Mouse (Mus musculus): Measurements from ENCODE around the gene Lhfp. TPM values are rescaled to one million over a fixed set of nuclear protein-coding genes. Genes with fewer than 3 reads are reported as not detected.

Lhfp gene
- polyA plus RNA-seq, 1 experiment, result 33.0 TPM

DNA sequence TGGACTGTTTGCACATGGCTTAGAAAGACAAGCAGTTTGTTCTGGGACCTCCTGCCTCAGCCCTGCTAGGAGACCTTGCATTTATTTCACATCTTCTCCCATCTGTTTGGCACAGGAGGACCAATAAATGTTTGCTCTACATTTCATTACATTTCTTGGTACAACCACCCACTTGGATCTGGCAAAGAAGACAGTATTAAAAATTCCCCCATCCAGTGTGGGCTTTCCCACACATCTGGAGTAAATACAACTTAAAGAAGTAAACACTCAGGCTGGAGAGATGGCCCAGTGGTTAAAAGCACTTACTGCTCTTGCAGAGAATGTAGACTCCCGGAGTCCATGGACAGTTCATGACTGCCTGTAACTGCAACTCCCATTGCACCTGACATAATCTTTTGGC lies 250.6 kb downstream of the Lhfp start:
- Histone ChIP-seq H3K79me3 (ENCODE audit: low read depth) (no peaks in the 10 kb centered on the region), H3K79me2 (ENCODE audit: control insufficient read depth, insufficient read depth) (no peaks in the 10 kb centered on the region), H3K4me3 (ENCODE audit: insufficient read depth, poor library complexity, severe bottlenecking) (no peak overlapping the region), H3ac (ENCODE audit: control insufficient read depth, insufficient read length, low read depth) (no peak overlapping the region), H3K36me3 (ENCODE audit: control insufficient read depth, insufficient read depth) (no peaks in the 10 kb centered on the region), H3K27me3 (ENCODE audit: control insufficient read depth, insufficient read depth, insufficient read length) (no peaks in the 10 kb centered on the region)
- TF ChIP-seq MYOG (IDR thresholded peaks at IDR 0.05; ENCODE audit: control insufficient read depth, extremely low read depth, insufficient read length), result no peak
- TF ChIP-seq MAX (IDR thresholded peaks at IDR 0.05), result no peak
- no peak for TF ChIP-seq USF1 (IDR thresholded peaks at IDR 0.05; ENCODE audit: low read depth)
- no peak for TF ChIP-seq MYOD1 (IDR thresholded peaks at IDR 0.05; ENCODE audit: control insufficient read depth, insufficient read length, low read depth)
- TF ChIP-seq CEBPB (IDR thresholded peaks at IDR 0.05; ENCODE audit: low read depth), result no peak
- TF ChIP-seq CTCF (IDR thresholded peaks at IDR 0.05; ENCODE audit: control insufficient read depth, insufficient read depth, insufficient read length), result no peak
- no peak for TF ChIP-seq FOSL1 (IDR thresholded peaks at IDR 0.05; ENCODE audit: insufficient read depth, low read length, poor library complexity, severe bottlenecking)

DNA sequence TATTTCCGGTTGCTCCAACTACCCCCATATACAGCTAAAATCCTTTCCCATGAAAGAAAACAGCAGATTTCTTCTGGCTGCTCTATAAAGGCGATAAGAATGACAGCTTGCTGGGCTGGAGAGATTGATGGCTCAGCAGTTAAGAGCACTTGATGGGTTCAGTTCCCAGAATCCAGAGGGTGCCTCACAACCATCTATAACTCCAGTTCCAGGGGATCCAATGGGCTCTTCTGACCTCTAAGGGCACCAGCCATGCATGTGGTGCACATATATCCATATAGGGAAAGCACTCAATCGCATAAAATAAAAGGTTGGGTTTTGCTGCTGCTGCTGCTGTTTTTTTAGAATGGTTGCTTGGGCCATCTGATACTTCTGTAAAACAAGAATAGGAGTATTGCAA lies 251.1 kb downstream of the Lhfp start:
- Histone ChIP-seq H3K79me3 (ENCODE audit: low read depth) (no peaks in the 10 kb centered on the region), H3K27me3 (ENCODE audit: control insufficient read depth, insufficient read depth, insufficient read length) (no peaks in the 10 kb centered on the region), H3K79me2 (ENCODE audit: control insufficient read depth, insufficient read depth) (no peaks in the 10 kb centered on the region), H3K36me3 (ENCODE audit: control insufficient read depth, insufficient read depth) (no peaks in the 10 kb centered on the region), H3K4me3 (ENCODE audit: insufficient read depth, poor library complexity, severe bottlenecking) (no peak overlapping the region), H3ac (ENCODE audit: control insufficient read depth, insufficient read length, low read depth) (no peak overlapping the region)
- no peak for TF ChIP-seq MYOD1 (IDR thresholded peaks at IDR 0.05; ENCODE audit: control insufficient read depth, insufficient read length, low read depth)
- no peak for TF ChIP-seq FOSL1 (IDR thresholded peaks at IDR 0.05; ENCODE audit: insufficient read depth, low read length, poor library complexity, severe bottlenecking)
- TF ChIP-seq MAX (IDR thresholded peaks at IDR 0.05), result no peak
- no peak for TF ChIP-seq CTCF (IDR thresholded peaks at IDR 0.05; ENCODE audit: control insufficient read depth, insufficient read depth, insufficient read length)
- no peak for TF ChIP-seq CEBPB (IDR thresholded peaks at IDR 0.05; ENCODE audit: low read depth)
- TF ChIP-seq USF1 (IDR thresholded peaks at IDR 0.05; ENCODE audit: low read depth), result no peak
- TF ChIP-seq MYOG (IDR thresholded peaks at IDR 0.05; ENCODE audit: control insufficient read depth, extremely low read depth, insufficient read length), result no peak

DNA sequence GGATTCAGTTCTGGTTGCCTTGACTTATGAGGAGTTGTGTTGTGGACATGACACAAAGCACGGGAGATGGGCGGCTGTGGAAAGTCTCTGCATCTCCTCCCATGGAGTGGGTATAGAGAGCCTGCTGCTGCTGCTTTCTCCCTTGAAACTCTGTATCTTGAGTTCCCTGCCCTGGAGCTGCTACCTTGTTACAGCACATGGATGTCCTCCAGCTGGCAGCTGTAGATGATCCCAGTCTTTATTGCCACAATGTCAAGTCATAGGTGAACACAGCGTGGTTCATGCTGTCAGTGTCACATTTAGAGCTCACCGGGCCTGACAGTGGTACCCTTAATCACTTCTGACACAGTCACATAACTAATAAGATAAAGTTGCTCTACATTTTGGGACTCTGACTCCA lies 251.7 kb downstream of the Lhfp start:
- no peak for TF ChIP-seq CEBPB (IDR thresholded peaks at IDR 0.05; ENCODE audit: low read depth)
- TF ChIP-seq MYOD1 (IDR thresholded peaks at IDR 0.05; ENCODE audit: control insufficient read depth, insufficient read length, low read depth), result no peak
- TF ChIP-seq USF1 (IDR thresholded peaks at IDR 0.05; ENCODE audit: low read depth), result no peak
- no peak for TF ChIP-seq FOSL1 (IDR thresholded peaks at IDR 0.05; ENCODE audit: insufficient read depth, low read length, poor library complexity, severe bottlenecking)
- no peak for TF ChIP-seq CTCF (IDR thresholded peaks at IDR 0.05; ENCODE audit: control insufficient read depth, insufficient read depth, insufficient read length)
- no peak for TF ChIP-seq MYOG (IDR thresholded peaks at IDR 0.05; ENCODE audit: control insufficient read depth, extremely low read depth, insufficient read length)
- no peak for TF ChIP-seq MAX (IDR thresholded peaks at IDR 0.05)
- Histone ChIP-seq H3K79me3 (ENCODE audit: low read depth) (no peaks in the 10 kb centered on the region), H3K36me3 (ENCODE audit: control insufficient read depth, insufficient read depth) (no peaks in the 10 kb centered on the region), H3K4me3 (ENCODE audit: insufficient read depth, poor library complexity, severe bottlenecking) (no peak overlapping the region), H3K27me3 (ENCODE audit: control insufficient read depth, insufficient read depth, insufficient read length) (no peaks in the 10 kb centered on the region), H3K79me2 (ENCODE audit: control insufficient read depth, insufficient read depth) (no peaks in the 10 kb centered on the region), H3ac (ENCODE audit: control insufficient read depth, insufficient read length, low read depth) (no peak overlapping the region)

DNA sequence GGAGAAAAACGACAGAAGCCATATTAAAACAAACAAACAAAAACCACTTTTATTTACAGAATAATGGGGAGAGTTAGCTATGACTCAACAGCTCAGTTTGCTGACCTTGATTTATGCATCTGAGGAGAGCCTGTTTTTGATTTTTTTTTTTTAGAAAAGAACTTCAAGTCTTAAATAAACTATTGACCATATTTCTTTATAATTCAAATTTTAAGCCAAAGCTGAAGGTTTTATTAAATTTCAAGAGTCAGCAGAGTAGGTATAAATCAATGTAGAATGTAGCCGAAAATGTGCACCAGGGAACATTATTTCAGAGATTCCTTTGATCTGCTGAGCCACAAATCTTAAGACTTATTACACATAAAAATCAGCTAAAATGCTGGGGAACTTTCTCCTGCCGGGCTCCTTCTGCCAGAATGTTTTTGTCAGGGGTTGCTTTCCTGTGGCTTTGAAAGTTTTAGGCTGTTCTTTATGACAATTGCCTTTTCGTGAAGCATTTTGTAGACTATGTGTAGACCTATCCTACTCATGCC lies 252.6 kb downstream of the Lhfp start:
- H3ac ChIP-seq (ENCODE audit: control insufficient read depth, insufficient read length, low read depth), result no peak overlapping the region
- TF ChIP-seq CEBPB (IDR thresholded peaks at IDR 0.05; ENCODE audit: low read depth) (no peak), MAX (IDR thresholded peaks at IDR 0.05) (no peak), FOSL1 (IDR thresholded peaks at IDR 0.05; ENCODE audit: insufficient read depth, low read length, poor library complexity, severe bottlenecking) (no peak), MYOG (IDR thresholded peaks at IDR 0.05; ENCODE audit: control insufficient read depth, extremely low read depth, insufficient read length) (no peak), CTCF (IDR thresholded peaks at IDR 0.05; ENCODE audit: control insufficient read depth, insufficient read depth, insufficient read length) (no peak), USF1 (IDR thresholded peaks at IDR 0.05; ENCODE audit: low read depth) (no peak), MYOD1 (IDR thresholded peaks at IDR 0.05; ENCODE audit: control insufficient read depth, insufficient read length, low read depth) (no peak)
- H3K4me3 ChIP-seq (ENCODE audit: insufficient read depth, poor library complexity, severe bottlenecking), result no peak overlapping the region
- H3K36me3 ChIP-seq (ENCODE audit: control insufficient read depth, insufficient read depth), result no peaks in the 10 kb centered on the region
- H3K27me3 ChIP-seq (ENCODE audit: control insufficient read depth, insufficient read depth, insufficient read length), result no peaks in the 10 kb centered on the region
- no peaks in the 10 kb centered on the region for H3K79me2 ChIP-seq (ENCODE audit: control insufficient read depth, insufficient read depth)
- H3K79me3 ChIP-seq (ENCODE audit: low read depth), result no peaks in the 10 kb centered on the region

DNA sequence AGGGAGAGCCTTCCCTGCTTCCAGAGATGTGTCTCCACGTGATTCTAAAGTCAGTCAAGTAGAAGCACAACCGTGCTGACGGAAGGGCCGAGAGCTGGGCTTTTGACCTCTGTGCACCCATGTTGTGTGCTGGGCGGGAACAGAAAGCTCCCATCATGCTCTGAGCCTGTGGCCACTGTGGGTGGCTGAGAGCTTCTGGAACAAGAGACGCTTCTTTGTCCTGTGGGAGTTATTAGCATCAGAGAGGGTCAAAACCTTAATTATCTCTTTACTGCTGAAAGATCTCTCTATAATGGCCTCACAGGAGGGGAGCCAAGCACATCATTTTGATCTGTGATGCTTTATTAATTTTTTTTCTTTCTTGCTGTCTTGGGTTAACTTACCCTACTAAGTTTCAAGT lies 253.5 kb downstream of the Lhfp start:
- TF ChIP-seq USF1 (IDR thresholded peaks at IDR 0.05; ENCODE audit: low read depth) (no peak), MAX (IDR thresholded peaks at IDR 0.05) (no peak), CEBPB (IDR thresholded peaks at IDR 0.05; ENCODE audit: low read depth) (no peak), CTCF (IDR thresholded peaks at IDR 0.05; ENCODE audit: control insufficient read depth, insufficient read depth, insufficient read length) (no peak), MYOG (IDR thresholded peaks at IDR 0.05; ENCODE audit: control insufficient read depth, extremely low read depth, insufficient read length) (no peak), MYOD1 (IDR thresholded peaks at IDR 0.05; ENCODE audit: control insufficient read depth, insufficient read length, low read depth) (no peak), FOSL1 (IDR thresholded peaks at IDR 0.05; ENCODE audit: insufficient read depth, low read length, poor library complexity, severe bottlenecking) (no peak)
- Histone ChIP-seq H3K27me3 (ENCODE audit: control insufficient read depth, insufficient read depth, insufficient read length) (no peaks in the 10 kb centered on the region), H3ac (ENCODE audit: control insufficient read depth, insufficient read length, low read depth) (no peak overlapping the region), H3K4me3 (ENCODE audit: insufficient read depth, poor library complexity, severe bottlenecking) (no peak overlapping the region), H3K79me2 (ENCODE audit: control insufficient read depth, insufficient read depth) (no peaks in the 10 kb centered on the region), H3K36me3 (ENCODE audit: control insufficient read depth, insufficient read depth) (no peaks in the 10 kb centered on the region), H3K79me3 (ENCODE audit: low read depth) (no peaks in the 10 kb centered on the region)

All from C2C12 (cell line).